Mouse (Mus musculus): ENCODE data around the gene Smim13. TPM values are rescaled to one million over a fixed set of nuclear protein-coding genes. Genes with fewer than 3 reads are reported as not detected.

Gene Smim13
- total RNA-seq, 1 experiment from 2014 or later = 6.3 TPM

DNA sequence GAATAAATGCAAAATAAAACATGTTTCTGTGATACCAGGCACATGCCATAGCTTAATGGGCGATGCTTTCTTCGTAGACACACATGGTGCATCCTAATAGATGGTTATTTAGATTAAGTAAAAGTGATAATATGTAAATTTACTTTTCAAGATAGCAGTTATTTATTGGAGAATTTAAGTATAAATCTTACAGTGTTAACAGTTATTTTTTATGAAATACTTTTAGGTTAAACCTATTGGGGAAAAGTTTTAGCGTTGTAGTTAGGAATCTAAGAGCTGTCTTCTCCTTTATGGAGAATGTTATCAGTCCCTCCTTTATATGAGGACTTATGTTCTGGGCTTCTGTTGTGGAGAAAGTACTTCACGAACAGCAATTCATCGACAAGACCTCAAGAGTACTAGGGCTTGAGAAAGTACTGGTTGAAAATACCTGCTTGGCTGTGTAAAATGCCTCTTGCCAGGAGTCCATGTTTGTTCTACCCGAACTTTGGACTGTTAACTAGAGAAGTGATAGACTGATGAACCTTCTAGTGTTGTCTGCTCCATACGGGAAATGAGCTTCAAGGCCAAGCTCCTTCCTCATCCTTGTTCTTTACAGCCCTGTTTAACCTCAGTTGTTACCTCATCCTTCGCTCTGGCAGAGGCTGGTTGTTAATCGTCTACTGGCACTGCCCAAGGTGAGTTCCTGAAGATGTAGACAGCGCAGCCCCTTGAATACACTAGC is 24.4 kb downstream of the Smim13 start, which contains the start of gene Gm17364:
Gene Gm17364 (minus strand): TSS at position 51 of the 724 bp plus-strand sequence.
- no peak for ATAC-seq (ENCODE audit: extremely low read depth, insufficient number of reproducible peaks, low FRiP score, poor library complexity, severe bottlenecking)

GRCm38 (mm10) chr13:41280696-41281095 is 31.1 kb downstream of the Smim13 start:
- ATAC-seq (ENCODE audit: extremely low read depth, insufficient number of reproducible peaks, low FRiP score, poor library complexity, severe bottlenecking) = no peak

GRCm38 (mm10) chr13:41283256-41283655 is 33.6 kb downstream of the Smim13 start:
- ATAC-seq (ENCODE audit: extremely low read depth, insufficient number of reproducible peaks, low FRiP score, poor library complexity, severe bottlenecking) = peak; percentile 69; the same call in 1 of the 2 replicates

DNA sequence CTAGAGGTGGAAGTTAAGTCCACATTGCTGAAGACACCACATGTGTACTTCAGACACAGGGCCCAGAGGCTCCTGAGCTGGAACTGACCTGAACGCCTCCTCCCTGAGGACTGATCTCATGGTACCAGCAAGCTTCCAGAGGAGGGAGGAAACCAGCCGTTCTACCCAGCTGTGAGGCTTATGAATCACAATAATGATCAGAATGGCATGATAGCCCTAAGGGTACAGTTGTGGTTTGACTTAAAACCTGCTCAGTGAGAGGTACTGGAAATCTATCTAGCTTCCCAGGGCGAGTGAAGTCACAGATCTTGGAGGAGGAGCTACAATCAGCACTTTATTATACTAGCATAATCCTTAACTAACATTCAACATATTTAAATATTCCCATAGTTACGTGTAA is 35.8 kb downstream of the Smim13 start:
- ATAC-seq (ENCODE audit: extremely low read depth, insufficient number of reproducible peaks, low FRiP score, poor library complexity, severe bottlenecking) = no peak

DNA sequence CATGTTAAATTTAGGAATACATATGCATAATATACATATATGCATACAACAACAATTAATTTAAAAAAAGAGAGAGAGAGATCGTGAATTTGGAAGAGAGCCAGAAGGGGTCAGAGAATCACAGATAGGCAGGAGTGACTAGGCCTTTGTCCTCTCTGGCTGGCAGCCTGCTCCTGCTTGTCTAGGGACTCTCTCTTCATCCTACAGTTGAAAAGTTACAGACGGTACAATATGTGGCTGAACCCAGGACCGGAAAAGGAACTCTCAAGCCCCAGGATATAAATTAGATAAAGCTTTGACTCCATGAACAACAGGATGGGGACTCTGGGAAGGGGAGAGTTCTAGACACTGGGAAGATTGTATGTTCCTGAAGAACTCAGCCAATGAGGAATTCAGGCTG is 36.6 kb downstream of the Smim13 start:
- ATAC-seq (ENCODE audit: extremely low read depth, insufficient number of reproducible peaks, low FRiP score, poor library complexity, severe bottlenecking) = no peak

GRCm38 (mm10) chr13:41291466-41291974 is 41.9 kb downstream of the Smim13 start:
- 0 out of 2 replicates have a peak, but pooled peaks have one; percentile 23 for ATAC-seq (ENCODE audit: extremely low read depth, insufficient number of reproducible peaks, low FRiP score, poor library complexity, severe bottlenecking)

- no peak for ATAC-seq (ENCODE audit: extremely low read depth, insufficient number of reproducible peaks, low FRiP score, poor library complexity, severe bottlenecking)
Measured at GRCm38 (mm10) chr13:41293595-41293994, 44.0 kb downstream of the Smim13 start.

DNA sequence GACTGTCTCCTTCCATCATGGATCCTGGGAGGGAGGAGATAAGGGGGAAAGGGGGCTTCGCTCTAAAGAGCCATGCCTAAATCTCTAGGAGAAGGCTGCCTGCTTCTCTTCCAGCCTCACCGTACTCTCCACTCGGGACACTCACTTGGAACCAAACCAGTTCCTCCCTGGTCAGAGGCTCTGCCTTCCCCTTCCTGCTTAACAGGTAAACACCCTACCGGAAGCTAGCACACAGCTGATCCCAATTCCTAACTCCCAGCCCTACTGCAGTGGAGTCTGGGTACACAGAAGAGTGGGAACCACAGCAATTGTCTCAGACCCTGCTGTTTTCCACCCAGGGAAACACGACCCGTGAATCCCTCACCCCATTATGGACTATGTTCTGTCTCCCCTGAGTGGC is 46.2 kb downstream of the Smim13 start:
- ATAC-seq (ENCODE audit: extremely low read depth, insufficient number of reproducible peaks, low FRiP score, poor library complexity, severe bottlenecking) = no peak

GRCm38 (mm10) chr13:41296396-41296795 is 46.8 kb downstream of the Smim13 start:
- no peak for ATAC-seq (ENCODE audit: extremely low read depth, insufficient number of reproducible peaks, low FRiP score, poor library complexity, severe bottlenecking)

DNA sequence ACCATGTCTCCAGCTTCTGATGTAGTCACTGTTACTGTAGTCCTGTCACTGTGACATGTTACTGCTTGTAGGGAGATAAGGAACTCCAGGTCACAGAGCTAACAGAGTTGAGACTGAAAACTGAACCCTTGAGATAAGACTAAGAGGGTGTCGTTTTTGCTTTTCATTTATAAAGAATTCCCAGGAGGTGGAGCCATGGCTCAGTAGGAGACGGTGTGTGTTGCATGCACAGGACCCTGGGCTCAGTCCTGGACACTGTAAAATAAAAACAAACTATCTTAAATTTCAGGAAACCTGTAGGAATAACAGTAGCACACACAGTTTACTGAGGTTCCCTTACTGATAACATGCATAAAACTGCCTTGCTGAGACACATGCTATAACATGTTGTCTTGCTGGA is 48.9 kb downstream of the Smim13 start:
- no peak for ATAC-seq (ENCODE audit: extremely low read depth, insufficient number of reproducible peaks, low FRiP score, poor library complexity, severe bottlenecking)

DNA sequence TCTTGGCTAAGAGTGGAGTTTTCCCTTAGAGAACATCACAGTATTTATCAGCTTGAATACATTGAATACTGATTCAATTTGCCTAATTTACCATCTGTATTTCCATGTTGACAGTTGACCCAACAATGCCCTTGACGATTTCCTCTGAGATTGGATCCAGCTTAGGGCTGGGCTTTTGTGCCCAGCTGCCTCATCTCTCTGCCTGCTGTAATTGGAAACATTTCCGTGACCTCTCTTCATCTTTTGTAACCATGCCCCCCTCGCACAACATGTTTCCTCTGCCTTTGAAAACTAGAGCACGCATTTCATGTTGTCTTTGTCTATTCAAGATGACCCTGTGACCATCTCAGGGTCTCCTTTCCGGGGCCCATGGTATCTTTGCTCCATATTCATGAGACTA is 49.4 kb downstream of the Smim13 start:
- no peak for ATAC-seq (ENCODE audit: extremely low read depth, insufficient number of reproducible peaks, low FRiP score, poor library complexity, severe bottlenecking)

GRCm38 (mm10) chr13:41300037-41300436 is 50.4 kb downstream of the Smim13 start:
- ATAC-seq (ENCODE audit: extremely low read depth, insufficient number of reproducible peaks, low FRiP score, poor library complexity, severe bottlenecking) = no peak

GRCm38 (mm10) chr13:41302716-41303115 is 53.1 kb downstream of the Smim13 start:
- ATAC-seq (ENCODE audit: extremely low read depth, insufficient number of reproducible peaks, low FRiP score, poor library complexity, severe bottlenecking) = peak; percentile 89

DNA sequence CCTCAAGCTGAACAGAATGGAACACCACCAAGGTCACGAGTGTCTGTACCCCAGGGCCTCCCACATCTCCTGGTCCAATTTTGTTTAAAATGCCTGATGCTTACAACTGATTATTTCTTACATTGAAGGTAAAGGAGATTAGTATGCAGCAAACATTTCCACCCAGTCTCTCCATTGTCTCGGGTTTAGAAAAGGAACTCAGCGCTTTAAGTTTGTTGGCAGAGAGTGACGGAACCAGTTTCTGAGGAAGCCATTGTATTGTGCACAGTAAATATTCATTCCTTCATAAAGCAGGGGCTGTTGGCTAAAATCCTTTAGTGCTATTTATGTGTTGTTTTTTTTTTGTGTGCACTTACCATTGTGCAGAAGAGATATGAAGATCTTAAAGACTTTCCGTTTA is 71.1 kb downstream of the Smim13 start:
- no peak for ATAC-seq (ENCODE audit: extremely low read depth, insufficient number of reproducible peaks, low FRiP score, poor library complexity, severe bottlenecking)

DNA sequence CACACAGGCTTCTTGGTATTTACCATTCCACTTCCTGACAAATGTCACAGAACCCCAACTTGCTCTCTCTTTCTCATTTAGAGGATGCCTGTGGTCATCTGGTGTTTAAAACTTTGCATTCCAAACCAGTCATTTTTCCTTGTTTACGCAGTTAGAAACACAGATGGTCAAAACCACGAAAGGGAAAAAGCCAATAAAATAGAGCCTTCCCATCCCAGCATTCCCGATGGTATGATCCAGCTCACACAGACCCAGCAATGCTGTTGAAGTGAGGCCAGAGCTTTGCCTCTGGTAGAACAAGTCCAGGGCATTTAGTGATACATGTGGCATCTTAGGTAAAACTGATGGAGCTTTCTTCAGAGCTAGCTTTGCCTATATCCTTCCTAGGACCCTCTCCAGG is 71.8 kb downstream of the Smim13 start:
- ATAC-seq (ENCODE audit: extremely low read depth, insufficient number of reproducible peaks, low FRiP score, poor library complexity, severe bottlenecking) = no peak

DNA sequence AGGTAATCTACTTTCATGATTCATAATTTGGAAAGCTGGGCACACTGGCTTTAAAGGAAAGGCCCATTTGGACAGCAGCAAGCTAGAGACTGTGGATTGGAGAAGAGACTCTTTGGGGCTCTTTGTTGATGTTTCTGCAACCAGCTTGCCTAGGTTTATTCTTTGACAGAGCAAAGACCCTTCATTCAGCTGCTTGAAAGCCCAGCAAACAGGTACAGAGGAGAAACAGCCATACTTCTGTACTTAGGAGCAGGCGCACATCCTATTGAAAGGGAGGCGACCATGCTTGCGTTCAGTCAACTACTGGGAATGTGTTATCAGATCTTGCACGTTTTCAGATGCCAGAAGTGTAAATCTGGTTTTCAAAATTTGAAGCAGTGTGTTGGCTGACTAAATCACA is 75.0 kb downstream of the Smim13 start:
- no peak for ATAC-seq (ENCODE audit: extremely low read depth, insufficient number of reproducible peaks, low FRiP score, poor library complexity, severe bottlenecking)

- ATAC-seq (ENCODE audit: extremely low read depth, insufficient number of reproducible peaks, low FRiP score, poor library complexity, severe bottlenecking) = no peak
Measured at GRCm38 (mm10) chr13:41325346-41325745, 75.7 kb downstream of the Smim13 start.

- ATAC-seq (ENCODE audit: extremely low read depth, insufficient number of reproducible peaks, low FRiP score, poor library complexity, severe bottlenecking) = no peak
Measured at GRCm38 (mm10) chr13:41326134-41326533, 76.5 kb downstream of the Smim13 start.

Measured in neutrophil, adult 5-6 weeks (primary cell).